Mouse (Mus musculus): ENCODE measurements at regions not wholly inside any gene's neighbourhood (a gene's known extent, or its start where the extent isn't known, plus 50 kb on each side); places are given as distances from the start of the nearest gene placed in this dataset.

DNA sequence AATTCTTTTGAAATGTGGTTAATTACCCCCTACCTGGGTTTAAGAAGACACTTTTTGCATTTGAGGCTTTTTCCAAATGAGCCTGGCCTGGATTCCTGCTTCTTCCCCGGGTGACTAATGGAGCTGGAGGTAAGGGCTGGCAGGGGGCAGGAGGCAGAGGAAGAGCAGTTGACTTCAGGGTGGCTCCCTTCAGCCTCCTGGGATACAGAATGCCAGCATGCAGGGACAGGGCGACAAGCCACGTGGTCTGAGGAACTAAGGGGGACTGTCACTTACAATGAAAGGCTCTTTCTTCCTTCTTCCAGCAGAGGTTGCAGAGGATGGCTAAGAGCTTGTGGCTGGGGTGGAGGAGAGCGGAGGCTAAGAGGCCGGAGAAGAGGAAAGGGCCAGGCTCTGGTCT, 234.8 kb upstream of the Rpl38 start:
- DNase-seq, result no peak

DNA sequence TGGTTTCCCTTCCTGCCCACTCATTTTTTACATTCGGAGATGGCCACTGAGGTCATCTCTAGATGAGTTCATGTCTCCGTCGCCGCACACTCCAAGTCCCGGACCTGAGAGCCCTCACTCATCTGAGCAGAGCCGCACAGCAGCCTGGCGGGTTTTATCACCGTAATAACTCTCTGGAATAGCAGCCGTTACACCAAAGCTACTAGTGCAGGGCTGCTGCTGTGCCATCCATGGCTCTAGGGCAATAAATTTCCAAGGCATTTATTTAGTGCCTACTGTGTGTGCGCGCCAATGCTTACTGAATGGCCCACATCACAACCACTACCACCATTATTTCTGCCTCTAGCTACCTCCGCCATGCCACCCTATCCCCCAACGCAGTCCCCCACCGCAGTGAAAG, 242.9 kb upstream of the Rpl38 start:
- DNase-seq, result no peak

DNA sequence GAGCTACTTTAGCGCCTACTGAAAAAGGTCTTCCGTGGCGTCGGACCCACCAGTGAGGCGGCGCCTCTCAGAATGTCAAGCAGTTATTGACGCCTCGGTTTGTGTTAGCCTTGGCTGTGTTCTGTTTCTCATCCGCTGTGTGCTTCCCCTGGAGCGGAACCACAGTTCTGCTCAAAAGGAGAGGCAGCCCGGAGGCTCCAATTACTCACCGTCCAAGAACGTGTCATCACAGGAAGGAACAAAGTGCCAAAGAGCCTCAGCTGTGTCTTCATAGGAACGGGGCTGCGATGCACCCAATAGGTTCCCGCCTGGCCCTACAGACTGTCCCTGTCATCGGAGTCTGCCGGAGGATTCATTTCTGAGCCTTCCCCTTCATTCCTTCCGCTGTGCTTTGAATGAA, 245.0 kb upstream of the Rpl38 start:
- DNase-seq, result no peak

- no peak for DNase-seq
Measured at GRCm38 (mm10) chr11:114419002-114419401, 249.3 kb upstream of the Rpl38 start.

GRCm38 (mm10) chr11:114416168-114416567, 252.2 kb upstream of the Rpl38 start:
- no peak for DNase-seq

DNA sequence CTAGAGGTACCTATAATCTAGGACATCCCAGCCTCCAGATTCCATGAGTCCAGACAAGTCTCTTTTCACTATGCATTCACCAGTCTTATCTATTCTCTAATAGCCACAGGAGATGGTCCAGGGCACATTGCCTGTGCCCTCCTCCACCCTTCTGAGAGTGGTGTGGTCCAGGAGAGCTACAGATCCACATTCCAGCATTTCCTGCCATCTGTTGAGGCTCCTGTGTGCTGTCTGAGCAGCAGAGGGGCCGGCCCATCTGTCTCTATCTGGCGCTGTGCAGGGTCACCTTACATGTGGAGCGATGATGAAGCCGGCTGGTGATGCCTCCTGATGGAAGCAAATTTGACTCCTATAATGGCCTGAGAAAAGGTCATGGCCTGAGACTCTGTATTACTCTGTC, 263.9 kb upstream of the Rpl38 start:
- DNase-seq, result no peak

GRCm38 (mm10) chr11:114402556-114403320, 265.6 kb upstream of the Rpl38 start:
- DNase-seq, result no peak

DNA sequence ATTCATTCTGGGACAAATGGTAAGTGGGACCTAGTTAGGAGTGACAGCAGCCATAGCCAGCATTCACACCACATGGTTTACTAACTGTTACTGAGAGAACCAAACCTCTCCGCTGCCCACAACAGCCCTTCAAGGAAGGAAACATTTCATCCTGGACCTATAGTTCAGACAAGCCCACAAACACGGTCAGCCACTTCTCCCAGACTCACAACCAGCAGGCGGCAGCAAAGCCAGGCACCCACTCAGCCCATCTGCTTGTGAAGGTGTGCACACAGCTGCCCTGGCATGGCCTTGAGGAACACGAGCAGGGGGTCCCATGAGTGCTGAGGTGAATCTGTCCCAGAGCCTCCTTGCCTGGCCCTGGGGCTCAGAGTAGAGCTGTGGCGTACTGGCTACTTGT, 267.6 kb upstream of the Rpl38 start:
- no peak for DNase-seq

- DNase-seq, result no peak
Measured at GRCm38 (mm10) chr11:114392161-114392560, 276.2 kb upstream of the Rpl38 start.

- no peak for DNase-seq
Measured at GRCm38 (mm10) chr11:114391553-114391952, 276.8 kb upstream of the Rpl38 start.

- no peak for DNase-seq
Measured at GRCm38 (mm10) chr11:114387091-114387490, 281.2 kb upstream of the Rpl38 start.

DNA sequence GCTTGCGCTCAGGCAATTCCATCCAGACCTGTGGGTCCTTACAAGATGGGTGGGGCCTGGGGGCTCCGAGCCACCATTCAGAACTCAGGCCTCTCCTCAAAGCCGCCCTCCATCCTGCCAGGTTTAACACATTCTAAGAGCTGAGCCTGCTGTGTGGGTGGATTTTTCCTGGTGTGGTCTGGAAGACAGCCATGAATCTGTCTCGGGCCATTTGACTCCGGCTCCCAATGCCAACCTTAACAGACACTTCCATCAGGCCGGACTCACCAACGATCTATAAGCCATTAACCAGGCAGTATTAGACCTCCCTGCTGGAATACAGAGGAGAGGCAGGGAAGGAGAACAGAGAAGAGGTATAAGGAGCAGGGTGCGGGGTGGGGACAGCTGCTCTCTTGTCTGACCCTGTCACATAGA, 288.9 kb upstream of the Rpl38 start:
- no peak for DNase-seq

DNA sequence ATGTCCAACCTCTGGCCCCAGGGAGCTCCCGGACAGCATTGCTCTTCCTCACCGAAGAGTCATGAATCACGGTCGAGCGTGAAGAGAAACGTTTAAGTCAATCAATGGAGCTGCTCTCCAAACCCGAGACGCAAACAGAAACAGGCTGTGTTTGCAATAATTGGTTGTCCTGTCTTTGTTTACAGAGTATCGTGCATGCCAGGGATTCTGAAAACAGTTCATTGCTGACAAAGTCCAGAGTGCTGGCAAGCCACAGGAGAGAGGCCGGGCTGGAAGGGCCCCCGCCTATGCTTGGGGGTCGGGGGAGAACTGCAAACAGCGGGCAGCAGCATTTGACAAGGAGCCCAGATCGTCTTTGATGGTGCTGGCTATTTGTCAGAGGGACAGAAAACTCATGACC, 292.4 kb upstream of the Rpl38 start:
- no peak for DNase-seq

DNA sequence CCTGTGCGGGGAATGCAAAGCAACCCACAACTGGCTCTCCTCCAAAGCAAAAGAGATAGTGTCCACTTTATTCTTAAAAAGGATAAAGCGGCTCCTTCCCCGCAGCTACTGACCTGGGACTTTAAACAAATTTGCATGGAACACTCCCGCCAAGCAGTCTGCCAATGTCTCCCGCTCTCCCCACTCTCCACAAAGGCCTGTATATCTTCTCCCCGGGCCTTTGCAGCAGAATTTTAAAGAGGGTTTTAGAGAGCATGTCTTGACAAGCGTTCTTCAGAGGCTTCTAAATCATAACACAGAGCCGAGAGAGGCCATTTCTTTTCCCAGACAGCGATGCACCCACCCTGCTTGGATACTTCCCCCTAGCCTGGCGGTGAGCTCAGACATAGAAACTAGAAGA, 297.6 kb upstream of the Rpl38 start:
- DNase-seq, result no peak

- DNase-seq, result no peak
Measured at GRCm38 (mm10) chr11:114367779-114368178, 300.5 kb upstream of the Rpl38 start.

- DNase-seq, result no peak
Measured at GRCm38 (mm10) chr11:114360946-114361345, 294.1 kb upstream of the Sdk2 start.

DNA sequence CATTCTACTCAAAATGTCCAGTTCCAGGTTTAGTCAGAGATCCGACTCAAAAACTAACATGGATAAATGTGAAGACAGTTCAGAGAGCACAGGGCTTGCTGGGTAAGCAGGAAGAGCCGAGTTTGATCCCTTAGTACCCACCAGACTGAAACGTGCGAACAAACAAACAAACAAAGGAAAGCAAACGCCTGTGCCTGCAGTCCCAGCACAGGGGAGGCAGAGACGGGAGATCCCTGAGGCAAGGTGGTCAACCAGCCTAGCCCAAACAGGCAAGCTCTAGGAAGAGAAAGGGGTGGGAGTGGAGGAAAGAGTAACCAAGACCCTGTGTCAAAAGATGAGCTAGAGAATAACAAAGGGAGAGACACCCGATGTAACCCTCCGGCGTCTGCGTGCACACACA, 293.5 kb upstream of the Sdk2 start:
- DNase-seq, result no peak

DNA sequence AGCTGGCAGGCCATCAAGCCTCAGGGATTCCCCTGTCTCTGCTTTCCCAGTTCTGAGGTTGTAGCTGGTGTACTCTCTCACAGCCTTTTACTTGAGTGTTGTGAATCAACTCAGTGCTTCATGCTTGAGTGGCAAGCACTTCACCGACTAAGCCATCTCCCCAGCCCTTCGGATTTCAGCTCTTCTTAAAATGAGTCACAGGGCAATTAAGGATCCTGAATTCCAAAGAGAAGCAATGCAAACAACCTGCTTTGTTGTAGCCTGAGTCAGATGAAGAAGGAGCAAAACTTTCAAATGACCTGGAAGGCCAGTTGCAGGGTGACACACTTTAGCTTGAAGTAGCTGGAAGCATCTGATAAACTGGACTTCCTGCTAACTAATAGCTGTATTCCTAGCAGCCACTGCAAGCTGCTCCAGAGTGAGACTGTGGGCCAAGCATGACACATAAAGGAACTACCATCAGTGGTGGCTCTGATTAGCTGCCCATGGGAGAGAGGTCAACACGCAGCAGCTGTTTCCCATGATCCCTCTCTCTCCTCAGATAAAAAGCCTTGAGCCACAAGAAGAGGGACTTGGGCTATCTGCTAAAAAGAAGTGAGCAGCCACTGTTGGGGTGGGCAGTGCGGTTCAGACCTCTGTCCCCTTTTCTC, 285.4 kb upstream of the Sdk2 start:
- DNase-seq, result no peak

DNA sequence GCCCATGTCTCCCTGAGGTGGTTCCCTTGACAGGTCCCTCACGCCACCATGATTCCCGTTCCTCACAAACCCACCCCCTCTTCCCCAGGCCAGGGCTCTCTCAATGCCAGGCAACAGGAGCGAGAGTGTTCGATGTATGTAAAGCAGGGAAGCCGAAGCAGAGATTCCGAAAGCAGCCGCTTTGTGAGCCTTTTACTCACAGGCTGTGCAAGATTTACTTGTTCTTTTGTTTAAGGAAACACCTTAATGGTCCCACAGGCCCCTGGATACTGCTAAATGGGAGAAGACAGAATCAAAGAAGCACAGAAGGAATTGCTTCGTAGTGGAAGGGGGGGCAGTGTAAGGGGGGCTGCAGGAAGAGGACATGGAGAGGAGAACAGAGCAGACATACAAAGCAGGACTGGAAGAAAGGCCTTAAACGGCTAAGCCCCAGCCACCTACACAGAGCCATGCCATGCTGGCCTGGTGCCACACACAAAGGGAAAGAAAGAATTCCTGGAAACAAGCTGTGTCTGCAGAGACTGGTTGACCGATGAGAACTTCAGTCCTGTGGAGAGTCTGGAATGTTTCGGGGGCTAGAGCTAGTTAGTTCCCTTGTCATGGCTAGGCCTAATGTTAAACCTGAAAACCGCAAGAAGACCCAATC, 270.1 kb upstream of the Sdk2 start:
- no peak for DNase-seq

DNA sequence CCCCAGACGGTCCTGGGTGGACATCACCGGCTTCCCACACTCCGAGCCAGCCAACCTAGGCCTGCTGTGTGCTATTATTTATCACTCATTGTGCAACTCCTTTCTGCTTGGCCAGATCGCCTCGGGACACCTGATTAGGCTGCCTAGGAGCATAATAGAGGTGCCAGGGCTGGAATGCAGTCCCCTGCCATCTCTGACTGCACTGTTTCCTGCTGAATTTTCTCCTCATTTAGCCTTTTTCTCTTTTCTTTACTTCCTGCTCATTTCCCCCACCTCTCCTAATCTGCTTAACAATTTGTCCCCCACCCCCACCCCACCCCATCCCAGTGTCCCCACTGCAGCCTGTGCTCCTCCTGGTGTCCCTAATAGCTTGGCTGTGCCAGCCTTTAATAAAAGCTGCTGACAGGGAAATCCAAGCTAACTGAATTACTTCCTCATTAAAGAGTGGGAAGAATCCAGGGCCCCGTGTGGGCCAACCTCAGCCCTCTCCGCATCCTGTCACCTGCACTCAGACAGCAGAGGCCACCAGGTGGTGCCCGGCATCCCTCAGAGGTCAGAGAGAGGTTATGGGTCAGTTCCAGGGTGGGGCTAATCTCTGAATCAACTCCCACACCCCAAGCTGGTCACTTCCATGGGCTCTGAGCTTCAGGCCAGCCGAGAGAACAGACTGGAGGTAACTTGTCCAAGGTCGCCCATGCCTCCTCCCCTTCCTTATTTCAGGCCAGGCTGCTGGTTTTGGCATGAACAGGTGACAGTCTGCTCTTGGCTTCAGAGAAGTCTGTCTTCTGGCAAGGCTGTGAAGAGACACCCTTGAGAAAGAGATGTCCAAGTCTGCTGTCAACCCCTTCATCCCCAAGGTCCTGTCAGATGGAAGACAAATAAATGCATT, 269.3 kb upstream of the Sdk2 start:
- DNase-seq, result no peak

- no peak for DNase-seq
Measured at GRCm38 (mm10) chr11:114331579-114332150, 264.8 kb upstream of the Sdk2 start.

- DNase-seq, result no peak
Measured at GRCm38 (mm10) chr11:114330316-114330715, 263.5 kb upstream of the Sdk2 start.

- DNase-seq, result no peak
Measured at GRCm38 (mm10) chr11:114322627-114323026, 255.8 kb upstream of the Sdk2 start.
